Mouse (Mus musculus) heart, postnatal 0 days (tissue): ENCODE results near the gene Kcnn4. TPM values are rescaled to one million over a fixed set of nuclear protein-coding genes. Genes with fewer than 3 reads are reported as not detected.
"Not testable (repeated sequence)": the region's sequence is repeated elsewhere in the genome, so short reads cannot be mapped to it uniquely, and the experiment has no call there.

Experiments used
- ATAC-seq: fragments of 200-750 bp; cut with Nextera tagmentation; 2 replicates; pipeline ENCODE4 v1.8.0; 2017; ENCODE audit warnings: low read depth, moderate number of reproducible peaks, moderate library complexity; ENCODE audit not compliant: insufficient read depth
- DNase-seq: peaks from one replicate; pipeline ENCODE4 v3.0.0-alpha.2; 2016; ENCODE audit warnings: low spot score
- H3K27ac ChIP-seq: fragments of 300-500 bp; sonication (generic); 2 replicates; pipeline ENCODE4 v1.5.1; 2014; ENCODE audit warnings: low read depth, mild to moderate bottlenecking
- H3K27me3 ChIP-seq: fragments of 300-500 bp; sonication (generic); 2 replicates; pipeline ENCODE4 v1.6.1; 2014; ENCODE audit warnings: low read length, mixed read lengths; ENCODE audit not compliant: control insufficient read depth, insufficient read depth
- H3K36me3 ChIP-seq: fragments of 300-500 bp; sonication (generic); replicated peaks from 2 replicates; pipeline ENCODE4 v1.6.1; 2014; ENCODE audit warnings: low read length, mixed read lengths; ENCODE audit not compliant: control insufficient read depth, insufficient read depth
- H3K4me1 ChIP-seq: fragments of 300-500 bp; sonication (generic); 2 replicates; pipeline ENCODE4 v1.6.1; 2014; ENCODE audit warnings: antibody characterized with exemption; ENCODE audit not compliant: control insufficient read depth, insufficient read depth
- H3K4me2 ChIP-seq: fragments of 300-500 bp; sonication (generic); 2 replicates; pipeline ENCODE4 v1.6.1; 2014; ENCODE audit warnings: low read depth, mild to moderate bottlenecking, low read length, moderate library complexity
- H3K4me3 ChIP-seq: fragments of 300-500 bp; sonication (generic); 2 replicates; pipeline ENCODE4 v1.5.1; 2014; ENCODE audit warnings: low read depth, low read length
- H3K9ac ChIP-seq: fragments of 300-500 bp; sonication (generic); replicated peaks from 2 replicates; pipeline ENCODE4 v1.6.1; 2014; ENCODE audit warnings: low read depth, low read length, mixed read lengths
- H3K9me3 ChIP-seq: fragments of 300-500 bp; sonication (generic); replicated peaks from 2 replicates; pipeline ENCODE4 v1.6.1; 2016; ENCODE audit warnings: low read length; ENCODE audit not compliant: control insufficient read depth
- CTCF ChIP-seq: IDR thresholded peaks from 2 replicates; pipeline ENCODE4 v1.5.1; 2016; ENCODE audit warnings: antibody characterized with exemption, control low read depth, low read depth
- EP300 ChIP-seq: IDR thresholded peaks from 2 replicates; pipeline ENCODE4 v1.6.1; 2016; ENCODE audit warnings: antibody characterized with exemption, low read depth
- WGBS: fragments of 180-500 bp; shearing (Covaris S2); extraction: QIAGEN DNeasy Blood & Tissue Kit; methylation state at CpG from one replicate; pipeline ENCODE4 v1.1.7; 2014; 5-methylcytosine and 5-hydroxymethylcytosine counted together
- polyA plus RNA-seq: library from polyadenylated mRNA; unstranded; fragments of >200 nt; fragmentation: Nextera tagmentation; extraction: Ambion mirVana; gene quantifications from 2 replicates; pipeline ENCODE4 v1.2.1, GENCODE M21; 2015
- total RNA-seq: library from RNA; depleted of rRNA; stranded (reverse); fragments of >200 nt; gene quantifications from 2 replicates; pipeline ENCODE4 v1.2.3, GENCODE M21; 2014; ENCODE audit warnings: low replicate concordance

The Kcnn4 gene
- total and polyA plus RNA-seq, 2 experiments from 2014 or later: 0.69 to 0.98 TPM

DNA sequence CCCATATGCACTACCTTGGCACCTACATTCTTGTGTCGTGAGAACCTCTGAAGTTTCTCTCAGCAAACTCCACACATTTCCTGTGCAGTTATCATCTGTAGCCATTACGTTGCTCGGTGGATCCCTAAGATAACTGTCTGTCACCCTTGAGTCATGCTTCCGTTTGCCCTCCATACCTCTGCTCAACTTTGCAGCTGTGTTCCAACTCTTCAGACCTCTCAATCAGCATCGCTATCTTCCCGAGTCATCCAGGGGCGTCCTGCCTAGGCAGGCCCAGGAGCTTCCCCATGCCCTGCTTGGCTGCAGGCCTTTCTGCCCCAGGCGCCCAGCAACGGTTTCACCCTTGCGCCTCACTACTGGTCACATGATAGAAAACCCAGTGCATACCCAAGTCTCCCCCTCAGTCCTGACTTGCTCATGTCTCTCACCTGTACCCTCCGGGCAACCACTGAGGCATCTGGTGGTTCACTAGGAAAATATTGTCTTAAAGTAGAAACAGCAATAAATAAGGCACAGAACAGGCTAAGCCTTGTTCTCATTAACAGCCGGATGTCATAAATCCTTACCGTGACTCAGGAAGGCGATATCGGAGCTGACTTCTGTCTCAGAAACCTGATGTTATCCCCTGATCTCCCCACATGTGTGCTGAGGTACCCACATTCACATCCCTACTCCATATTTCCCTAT lies 24.6 kb downstream of the Kcnn4 start:
- WGBS: 60% methylated on average over 15 of the region's 15 CpGs
- Histone ChIP-seq H3K27me3 (no peaks in the 10 kb centered on the region), H3K27ac (no peak overlapping the region), H3K4me1 (no peaks in the 10 kb centered on the region), H3K4me2 (no peak overlapping the region), H3K4me3 (no peak overlapping the region), H3K36me3 (no peaks in the 10 kb centered on the region), H3K9ac (no peak overlapping the region), H3K9me3 (no peaks in the 10 kb centered on the region)
- DNase-seq (no peak), ATAC-seq (no peak)
- TF ChIP-seq EP300 (no peak), CTCF (no peak)

DNA sequence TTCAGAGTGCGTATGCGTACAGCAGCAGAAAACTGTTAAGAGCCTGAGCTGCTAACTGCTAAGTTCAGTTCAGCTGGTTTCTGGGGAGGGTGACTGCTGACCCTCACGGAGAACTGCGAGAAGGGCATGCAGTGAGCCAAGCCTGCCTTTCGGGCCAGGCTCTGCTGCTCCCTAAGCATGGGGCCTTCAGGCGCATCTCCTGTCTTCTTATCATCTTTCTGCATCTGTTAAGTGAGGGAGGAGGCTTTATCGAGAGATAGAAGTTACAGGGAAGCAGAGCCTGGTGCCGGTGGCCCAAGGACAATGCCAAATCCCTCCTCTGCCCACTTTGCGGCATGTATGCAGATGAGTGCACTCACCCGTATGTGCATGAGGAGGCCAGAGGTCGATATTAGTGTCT lies 26.8 kb downstream of the Kcnn4 start:
- H3K4me2 ChIP-seq: no peak overlapping the region
- TF ChIP-seq EP300: no peak
- TF ChIP-seq CTCF: no peak
- H3K9ac ChIP-seq: no peak overlapping the region
- no peaks in the 10 kb centered on the region for H3K27me3 ChIP-seq
- no peaks in the 10 kb centered on the region for H3K9me3 ChIP-seq
- 68% methylated on average over 11 of the region's 11 CpGs for WGBS
- no peaks in the 10 kb centered on the region for H3K36me3 ChIP-seq
- H3K4me1 ChIP-seq: 0 out of 2 replicates have a peak, but pooled peaks cover 4% of the 10 kb centered on the region
- no peak overlapping the region for H3K4me3 ChIP-seq
- DNase-seq (no peak), ATAC-seq (no peak)
- H3K27ac ChIP-seq: no peak overlapping the region

DNA sequence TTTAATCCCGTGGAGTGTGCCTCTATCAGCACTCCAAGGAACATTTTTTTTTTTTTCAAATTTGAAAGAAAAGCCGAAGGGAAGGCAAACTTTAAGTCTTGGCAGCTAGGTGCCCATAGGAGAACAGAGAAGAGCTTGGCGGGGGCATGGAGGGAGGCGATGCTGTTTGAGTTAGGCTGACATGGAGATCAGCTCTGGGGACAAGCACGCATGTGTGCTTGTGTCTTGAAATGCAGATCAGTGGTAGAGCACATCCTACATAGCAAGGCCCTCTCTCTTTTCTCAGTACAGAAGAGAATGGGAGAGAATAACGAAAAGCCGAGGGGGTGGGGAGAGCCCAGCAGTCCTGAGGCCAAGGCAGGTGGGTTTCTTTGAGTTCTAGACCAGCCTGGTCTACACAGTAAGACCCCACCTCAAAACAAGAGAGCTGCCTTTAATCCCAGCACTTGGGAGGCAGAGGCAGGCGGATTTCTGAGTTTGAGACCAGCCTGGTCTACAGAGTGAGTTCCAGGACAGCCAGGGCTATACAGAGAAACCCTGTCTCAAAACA lies 28.4 kb downstream of the Kcnn4 start:
- DNase-seq: no peak
- H3K36me3 ChIP-seq: peaks cover 12% of the 10 kb centered on the region
- 92% methylated on average over 8 of the region's 8 CpGs for WGBS
- H3K4me1 ChIP-seq: 0 out of 2 replicates have a peak, but pooled peaks cover 4% of the 10 kb centered on the region
- ATAC-seq: no peak
- H3K4me2 ChIP-seq: no peak overlapping the region
- H3K27me3 ChIP-seq: no peaks in the 10 kb centered on the region
- no peak overlapping the region for H3K9ac ChIP-seq
- TF ChIP-seq EP300: no peak
- no peak overlapping the region for H3K4me3 ChIP-seq
- H3K27ac ChIP-seq: no peak overlapping the region
- 0 out of 2 replicates have a peak, but pooled peaks cover 3% of the 10 kb centered on the region for H3K9me3 ChIP-seq

DNA sequence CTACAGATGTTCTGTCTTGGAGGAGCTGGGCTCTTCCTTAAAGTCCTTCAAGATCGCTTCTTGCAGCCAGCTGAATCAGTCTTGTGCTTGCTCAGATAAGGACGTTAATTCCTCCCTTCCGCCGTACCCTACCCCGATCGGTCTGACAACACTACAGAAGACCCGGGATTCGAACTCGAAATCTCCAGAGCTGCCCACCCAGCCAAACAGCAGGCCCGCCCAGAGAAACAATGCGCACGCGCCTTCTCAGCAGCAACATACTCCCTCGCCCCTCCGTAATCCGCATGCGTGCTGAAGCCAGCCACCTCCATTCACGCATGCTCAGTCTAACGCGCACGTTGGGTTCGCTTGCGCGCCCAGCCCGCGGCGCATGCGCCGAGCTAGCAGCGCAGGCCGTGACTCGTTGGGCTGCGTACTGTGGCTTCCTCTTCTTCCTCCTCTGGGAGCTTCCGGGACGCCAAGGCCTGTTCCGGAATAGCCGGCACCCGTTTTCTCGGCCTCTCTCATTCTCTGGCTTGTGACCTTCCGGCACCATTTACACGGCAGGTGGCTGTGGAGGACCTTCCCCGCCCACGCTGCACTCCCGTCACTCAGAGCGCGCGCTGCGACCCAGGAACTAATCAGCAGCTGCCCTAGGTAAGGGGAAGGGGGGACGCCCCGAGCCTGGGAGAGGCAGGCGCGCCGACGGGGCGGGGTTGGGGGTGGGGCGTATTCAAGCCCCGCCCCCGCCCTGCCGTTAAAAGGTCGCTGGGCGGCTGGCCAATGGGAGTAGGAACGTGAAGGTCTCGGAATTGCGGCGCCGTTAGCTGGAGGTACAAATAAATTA lies 29.4 kb downstream of the Kcnn4 start, which contains the start of gene Smg9:
Gene Smg9 (plus strand): TSS at position 364 of the 826 bp plus-strand sequence.
- Histone ChIP-seq H3K4me1 (0 out of 2 replicates have a peak, but pooled peaks cover 4% of the 10 kb centered on the region), H3K9ac (peak within 1 kb of the TSS; percentile 71), H3K9me3 (0 out of 2 replicates have a peak, but pooled peaks cover 3% of the 10 kb centered on the region), H3K36me3 (peaks cover 16% of the 10 kb centered on the region), H3K4me3 (peak within 1 kb of the TSS; percentile 75), H3K27ac (peak within 1 kb of the TSS; percentile 100), H3K4me2 (peak within 1 kb of the TSS; percentile 70), H3K27me3 (no peaks in the 10 kb centered on the region)
- 3% methylated on average over 66 of the region's 66 CpGs for WGBS
- DNase-seq: peak; percentile 98
- TF ChIP-seq CTCF (no peak), EP300 (no peak)
- ATAC-seq: peak; percentile 97

DNA sequence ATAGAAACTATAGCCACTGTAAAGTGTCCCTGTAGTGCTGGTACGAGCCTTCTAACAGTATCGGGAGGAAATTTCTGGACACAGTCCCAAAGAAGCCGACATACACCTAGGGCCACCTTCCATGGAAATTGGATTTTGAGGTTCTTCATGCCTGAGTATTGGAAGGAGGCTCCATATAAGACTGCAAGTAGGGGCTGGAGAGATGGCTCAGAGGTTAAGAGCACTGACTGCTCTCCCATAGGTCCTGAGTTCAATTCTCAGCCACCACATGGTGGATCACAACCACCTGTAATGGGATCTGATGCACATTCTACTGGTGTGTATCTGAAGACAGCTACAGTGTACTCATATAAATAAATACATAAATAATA lies 30.0 kb downstream of the Kcnn4 start:
- Histone ChIP-seq H3K9me3 (0 out of 2 replicates have a peak, but pooled peaks cover 3% of the 10 kb centered on the region), H3K27me3 (no peaks in the 10 kb centered on the region), H3K27ac (peak overlapping the region; percentile 100), H3K4me2 (peak overlapping the region; percentile 70), H3K36me3 (peaks cover 20% of the 10 kb centered on the region), H3K4me3 (peak overlapping the region; percentile 75), H3K4me1 (0 out of 2 replicates have a peak, but pooled peaks cover 4% of the 10 kb centered on the region), H3K9ac (peak overlapping the region; percentile 71; the same call in 1 of the 2 replicates)
- ATAC-seq (no peak), DNase-seq (no peak)
- WGBS: 9% methylated on average over 3 of the region's 3 CpGs
- no peak; the same call in 1 of the 2 replicates for TF ChIP-seq EP300

DNA sequence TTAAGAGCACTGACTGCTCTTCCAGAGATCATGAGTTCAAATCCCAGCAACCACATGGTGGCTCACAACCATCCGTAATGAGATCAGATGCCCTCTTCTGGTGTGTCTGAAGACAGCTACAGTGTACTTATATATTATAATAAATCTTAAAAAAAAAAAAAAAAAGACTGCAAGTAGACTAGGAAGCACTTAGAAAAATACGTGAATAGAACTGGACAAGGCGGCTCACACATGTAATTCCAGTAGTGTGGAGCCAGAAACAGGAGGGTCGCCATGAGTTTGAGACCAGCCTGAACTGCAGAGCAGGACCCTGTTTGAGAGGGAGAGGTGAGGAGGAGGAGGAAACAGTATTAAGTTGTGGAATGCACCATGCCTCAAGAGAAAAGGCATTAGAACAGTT lies 30.4 kb downstream of the Kcnn4 start:
- WGBS: 87% methylated on average over 4 of the region's 4 CpGs
- ATAC-seq, H3K27me3 ChIP-seq, H3K4me2 ChIP-seq, H3K4me1 ChIP-seq, H3K9ac ChIP-seq, DNase-seq, H3K9me3 ChIP-seq: not testable (repeated sequence)
- Histone ChIP-seq H3K36me3 (peaks cover 24% of the 10 kb centered on the region), H3K27ac (0 out of 2 replicates have a peak overlapping the region, but pooled peaks have one; percentile 100), H3K4me3 (0 out of 2 replicates have a peak overlapping the region, but pooled peaks have one; percentile 75)
